Mouse (Mus musculus) kidney, embryonic 15.5 days (tissue): ENCODE data around the gene Gzmg. TPM values are rescaled to one million over a fixed set of nuclear protein-coding genes. Genes with fewer than 3 reads are reported as not detected.
"Not testable (repeated sequence)": the region's sequence is repeated elsewhere in the genome, so short reads cannot be mapped to it uniquely, and the experiment has no call there.

Experiments used
- ATAC-seq: fragments of 200-750 bp; cut with Nextera tagmentation; replicated peaks from 2 replicates; pipeline ENCODE4 v1.8.0; 2017; ENCODE audit warnings: moderate TSS enrichment; ENCODE audit not compliant: low FRiP score
- H3K27ac ChIP-seq: fragments of 300-500 bp; sonication (generic); 2 replicates; pipeline ENCODE4 v1.5.1; 2015; ENCODE audit warnings: mild to moderate bottlenecking, inconsistent platforms
- H3K27me3 ChIP-seq: fragments of 300-500 bp; sonication (generic); 2 replicates; pipeline ENCODE4 v1.6.1; 2015; ENCODE audit warnings: inconsistent platforms
- H3K36me3 ChIP-seq: fragments of 300-500 bp; sonication (generic); 2 replicates; pipeline ENCODE4 v1.6.1; 2015; ENCODE audit warnings: inconsistent platforms
- H3K4me1 ChIP-seq: fragments of 300-500 bp; sonication (generic); 2 replicates; pipeline ENCODE4 v1.6.1; 2015; ENCODE audit warnings: inconsistent platforms
- H3K4me2 ChIP-seq: fragments of 300-500 bp; sonication (generic); 2 replicates; pipeline ENCODE4 v1.6.1; 2015; ENCODE audit warnings: moderate library complexity, mild to moderate bottlenecking, inconsistent platforms
- H3K4me3 ChIP-seq: fragments of 300-500 bp; sonication (generic); replicated peaks from 2 replicates; pipeline ENCODE4 v1.5.1; 2015; ENCODE audit warnings: mild to moderate bottlenecking, inconsistent platforms
- H3K9ac ChIP-seq: fragments of 300-500 bp; sonication (generic); 2 replicates; pipeline ENCODE4 v1.6.1; 2015; ENCODE audit warnings: mild to moderate bottlenecking, inconsistent platforms
- H3K9me3 ChIP-seq: fragments of 300-500 bp; sonication (generic); replicated peaks from 2 replicates; pipeline ENCODE4 v1.6.1; 2016; ENCODE audit warnings: inconsistent platforms
- WGBS: fragments of 180-500 bp; shearing (Covaris S2); methylation state at CpG from one replicate; pipeline ENCODE4 v1.1.7; 2015; ENCODE audit warnings: mixed read lengths; 5-methylcytosine and 5-hydroxymethylcytosine counted together
- polyA plus RNA-seq: library from polyadenylated mRNA; unstranded; fragments of >200 nt; fragmentation: Nextera tagmentation; extraction: Ambion mirVana; gene quantifications from 2 replicates; pipeline ENCODE4 v1.2.1, GENCODE M21; 2015

The Gzmg gene
- polyA plus RNA-seq: not detected in 2 replicates

DNA sequence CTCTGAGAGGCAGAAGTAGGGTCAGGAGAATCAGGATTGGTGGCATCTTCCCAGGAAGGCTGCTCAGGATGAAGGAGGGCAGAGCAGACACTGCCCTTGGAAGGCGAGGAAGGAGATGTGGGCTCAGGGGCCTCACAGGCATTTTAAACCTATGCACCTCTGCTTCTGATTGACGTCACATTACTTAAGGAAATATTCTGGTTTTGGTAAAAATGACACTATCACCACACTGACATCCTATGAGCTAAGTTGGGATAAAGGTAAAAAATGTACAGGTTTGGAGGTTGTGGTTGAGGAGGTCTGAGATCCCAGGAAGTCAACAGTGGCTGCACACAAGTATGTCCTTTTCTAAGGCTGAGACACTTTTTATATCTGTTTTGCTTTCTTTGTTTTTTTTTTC lies at the start of gene Gzmg:
Gene Gzmg, minus strand, starts transcription at position 101 of the 400 bp plus-strand sequence.
- not testable (repeated sequence) for H3K4me2 ChIP-seq, H3K27ac ChIP-seq, H3K4me1 ChIP-seq, H3K27me3 ChIP-seq, H3K9me3 ChIP-seq, H3K9ac ChIP-seq, H3K4me3 ChIP-seq, ATAC-seq, H3K36me3 ChIP-seq
- WGBS: 79% methylated on average over 2 of the region's 2 CpGs

- Histone ChIP-seq H3K9me3 (no peaks in the 10 kb centered on the region), H3K9ac (no peak overlapping the region), H3K4me3 (no peak overlapping the region), H3K27ac (no peak overlapping the region), H3K4me2 (no peak overlapping the region), H3K27me3 (no peaks in the 10 kb centered on the region), H3K36me3 (no peaks in the 10 kb centered on the region), H3K4me1 (no peaks in the 10 kb centered on the region)
- no peak for ATAC-seq
- 81% methylated on average over 1 of the region's 1 CpGs for WGBS
Measured at GRCm38 (mm10) chr14:56205613-56206012, 46.2 kb upstream of the Gzmg start.

DNA sequence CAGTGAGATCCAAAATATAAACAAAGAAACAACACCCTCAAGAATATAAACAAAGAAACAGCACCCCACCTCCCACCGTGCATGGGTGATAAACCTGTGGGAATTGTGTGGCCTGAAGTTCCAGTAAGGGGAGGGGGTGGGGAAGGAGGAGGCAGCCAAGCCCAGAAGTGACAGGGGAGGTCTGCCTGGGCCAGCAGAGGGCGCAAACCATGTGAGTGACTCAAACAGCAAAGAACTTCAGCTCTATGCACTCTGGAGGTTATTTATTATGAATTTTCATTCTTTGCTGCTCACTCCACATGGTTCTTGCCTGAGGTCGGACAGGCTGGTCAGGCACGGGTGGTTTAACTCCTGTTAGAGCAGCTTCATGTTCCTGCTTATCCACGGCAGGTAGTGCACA lies 45.6 kb upstream of the Gzmg start:
- not testable (repeated sequence) for H3K27ac ChIP-seq, ATAC-seq, H3K27me3 ChIP-seq, H3K9me3 ChIP-seq, H3K4me3 ChIP-seq, H3K4me1 ChIP-seq, H3K36me3 ChIP-seq, H3K4me2 ChIP-seq, H3K9ac ChIP-seq
- WGBS: 36% methylated on average over 5 of the region's 5 CpGs

DNA sequence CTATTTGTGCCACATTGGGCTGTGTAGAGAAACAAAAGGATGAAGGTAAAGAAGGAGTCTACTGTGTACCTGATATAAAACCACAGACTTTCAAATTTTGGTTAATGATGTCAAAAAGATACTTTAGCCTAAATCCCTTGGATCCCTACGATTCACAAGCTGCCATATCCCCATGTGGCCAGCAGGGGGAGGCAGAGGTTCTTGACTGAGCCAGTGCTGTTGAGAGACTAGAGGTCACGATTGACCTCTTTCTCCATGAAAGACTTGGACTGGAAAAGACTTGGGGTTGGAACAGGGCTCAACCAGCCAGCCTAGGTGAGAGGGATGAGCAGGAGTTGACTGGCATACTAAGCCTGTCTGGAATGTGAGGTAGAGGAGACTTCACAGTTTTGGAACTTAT lies 44.6 kb upstream of the Gzmg start:
- Histone ChIP-seq H3K27me3 (no peaks in the 10 kb centered on the region), H3K27ac (no peak overlapping the region), H3K4me3 (no peak overlapping the region), H3K4me1 (no peaks in the 10 kb centered on the region), H3K36me3 (no peaks in the 10 kb centered on the region), H3K9ac (no peak overlapping the region), H3K9me3 (no peaks in the 10 kb centered on the region), H3K4me2 (no peak overlapping the region)
- ATAC-seq: no peak
- WGBS: 14% methylated on average over 2 of the region's 2 CpGs

DNA sequence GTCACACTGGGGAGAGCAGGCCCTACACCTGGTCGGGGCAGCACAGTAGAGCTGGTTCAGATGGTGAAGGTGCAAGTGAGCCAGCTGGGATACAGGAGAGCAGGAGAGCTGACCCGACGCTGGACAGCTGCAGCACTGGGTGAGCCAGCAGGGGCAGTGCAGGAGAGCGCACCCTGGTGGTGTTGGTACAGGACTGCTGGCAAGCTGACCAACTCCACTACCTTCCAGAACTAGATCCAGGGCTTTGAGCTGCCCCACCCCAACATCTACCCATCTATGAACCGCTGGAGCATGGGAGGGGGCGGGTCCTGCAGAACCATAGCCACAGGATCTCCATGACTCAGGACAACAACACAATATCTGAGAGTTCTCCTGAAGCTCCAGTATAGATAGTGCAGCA lies 27.6 kb upstream of the Gzmg start:
- Histone ChIP-seq H3K9ac (no peak overlapping the region), H3K4me1 (no peaks in the 10 kb centered on the region), H3K4me3 (no peak overlapping the region), H3K27ac (no peak overlapping the region), H3K4me2 (no peak overlapping the region), H3K9me3 (no peaks in the 10 kb centered on the region), H3K36me3 (no peaks in the 10 kb centered on the region), H3K27me3 (no peaks in the 10 kb centered on the region)
- ATAC-seq: no peak
- WGBS: 61% methylated on average over 6 of the region's 6 CpGs

DNA sequence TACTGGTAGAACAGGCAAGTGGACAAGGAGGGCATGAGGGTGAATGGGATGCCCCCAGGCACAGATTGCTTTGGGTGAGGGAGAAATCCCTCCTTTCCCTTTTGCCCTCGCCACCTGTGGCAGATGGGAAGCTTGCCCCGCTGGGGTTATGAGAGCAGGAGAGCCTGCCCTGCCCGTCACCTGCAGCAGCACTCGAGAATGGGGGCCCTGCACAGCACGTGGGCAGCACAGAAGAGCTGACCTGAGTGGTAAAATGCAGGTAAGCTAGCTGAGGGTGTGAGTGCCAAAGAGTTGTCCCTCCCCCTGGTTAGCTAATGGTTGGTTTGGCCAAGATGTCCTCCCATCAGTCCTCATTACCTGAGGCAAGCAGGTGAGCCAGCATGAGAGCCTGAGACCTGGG lies 27.1 kb upstream of the Gzmg start:
- Histone ChIP-seq H3K4me3 (no peak overlapping the region), H3K27ac (no peak overlapping the region), H3K36me3 (no peaks in the 10 kb centered on the region), H3K27me3 (no peaks in the 10 kb centered on the region), H3K9ac (no peak overlapping the region), H3K9me3 (no peaks in the 10 kb centered on the region), H3K4me2 (no peak overlapping the region), H3K4me1 (no peaks in the 10 kb centered on the region)
- no peak for ATAC-seq
- WGBS: 75% methylated on average over 5 of the region's 5 CpGs

DNA sequence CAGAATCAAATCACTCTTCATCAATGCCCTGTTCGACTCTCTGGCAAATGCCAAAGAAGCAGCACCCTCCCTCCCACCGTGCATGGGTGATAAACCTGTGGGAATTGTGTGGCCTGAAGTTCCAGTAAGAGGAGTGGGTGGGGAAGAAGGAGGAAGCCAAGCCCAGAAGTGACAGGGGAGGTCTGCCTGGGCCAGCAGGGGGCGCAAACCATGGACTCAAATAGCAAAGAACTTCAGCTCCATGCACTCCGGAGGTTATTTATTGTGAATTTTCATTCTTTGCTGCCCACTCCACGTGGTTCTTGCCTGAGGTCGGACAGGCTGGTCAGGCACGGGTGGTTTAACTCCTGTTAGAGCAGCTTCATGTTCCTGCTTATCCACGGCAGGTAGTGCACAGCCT lies 18.3 kb upstream of the Gzmg start:
- H3K4me2 ChIP-seq, H3K36me3 ChIP-seq, H3K27ac ChIP-seq, ATAC-seq, H3K4me1 ChIP-seq, H3K9ac ChIP-seq, H3K9me3 ChIP-seq, H3K4me3 ChIP-seq, H3K27me3 ChIP-seq: not testable (repeated sequence)
- 15% methylated on average over 8 of the region's 8 CpGs for WGBS

DNA sequence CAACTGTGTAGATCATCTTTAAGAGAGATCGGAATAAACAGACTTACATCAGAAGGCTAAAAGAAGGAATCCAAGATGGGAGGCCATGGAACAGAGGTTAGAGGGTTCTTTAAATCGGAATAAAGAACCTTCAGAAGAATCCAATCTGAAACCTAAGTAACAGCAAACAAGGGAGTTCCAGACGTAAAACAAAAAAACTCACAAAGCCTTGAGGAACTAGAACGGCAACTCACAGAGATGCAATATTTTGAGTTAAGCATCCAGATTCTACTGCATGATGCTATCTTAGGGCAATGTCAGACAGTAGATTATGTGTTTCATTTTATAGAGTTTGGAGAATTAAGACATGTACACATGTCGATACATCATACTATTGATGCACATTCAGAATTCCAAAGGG lies 15.1 kb upstream of the Gzmg start, which contains the start of gene Gzmn:
Gene Gzmn, minus strand, starts transcription at position 101 of the 400 bp plus-strand sequence.
- H3K36me3 ChIP-seq: no peaks in the 10 kb centered on the region
- ATAC-seq: no peak
- H3K4me2 ChIP-seq: no peak within 1 kb of the TSS
- no peaks in the 10 kb centered on the region for H3K9me3 ChIP-seq
- WGBS: 89% methylated on average over 5 of the region's 5 CpGs
- H3K27me3 ChIP-seq: no peaks in the 10 kb centered on the region
- H3K4me3 ChIP-seq: no peak within 1 kb of the TSS
- no peak within 1 kb of the TSS for H3K9ac ChIP-seq
- no peak within 1 kb of the TSS for H3K27ac ChIP-seq
- H3K4me1 ChIP-seq: no peaks in the 10 kb centered on the region

GRCm38 (mm10) chr14:56173396-56173795 lies 14.0 kb upstream of the Gzmg start:
- Histone ChIP-seq H3K4me2 (no peak overlapping the region), H3K27ac (no peak overlapping the region), H3K4me1 (0 out of 2 replicates have a peak, but pooled peaks cover 1% of the 10 kb centered on the region), H3K27me3 (no peaks in the 10 kb centered on the region), H3K9me3 (no peaks in the 10 kb centered on the region), H3K4me3 (no peak overlapping the region), H3K36me3 (no peaks in the 10 kb centered on the region), H3K9ac (no peak overlapping the region)
- 95% methylated on average over 6 of the region's 6 CpGs for WGBS
- no peak for ATAC-seq

DNA sequence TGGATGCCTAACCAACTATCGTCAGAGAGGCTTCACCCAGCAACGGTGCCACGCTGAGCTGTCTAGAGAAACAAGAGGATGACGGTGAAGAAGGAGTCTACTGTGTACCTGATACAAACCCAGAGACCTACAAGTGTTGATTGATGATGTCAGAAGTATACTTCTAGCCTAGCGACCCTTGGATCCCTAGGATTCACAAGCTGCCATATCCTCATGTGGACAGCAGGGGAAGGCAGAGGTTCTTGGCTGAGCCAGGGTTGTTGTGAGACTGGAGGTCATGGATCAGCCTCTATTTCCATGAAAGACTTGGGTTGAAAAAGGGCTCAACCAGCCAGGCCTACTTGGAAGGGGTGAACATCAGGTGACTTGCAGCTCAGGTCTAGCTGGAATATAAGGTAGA lies 13.4 kb upstream of the Gzmg start:
- no peaks in the 10 kb centered on the region for H3K27me3 ChIP-seq

DNA sequence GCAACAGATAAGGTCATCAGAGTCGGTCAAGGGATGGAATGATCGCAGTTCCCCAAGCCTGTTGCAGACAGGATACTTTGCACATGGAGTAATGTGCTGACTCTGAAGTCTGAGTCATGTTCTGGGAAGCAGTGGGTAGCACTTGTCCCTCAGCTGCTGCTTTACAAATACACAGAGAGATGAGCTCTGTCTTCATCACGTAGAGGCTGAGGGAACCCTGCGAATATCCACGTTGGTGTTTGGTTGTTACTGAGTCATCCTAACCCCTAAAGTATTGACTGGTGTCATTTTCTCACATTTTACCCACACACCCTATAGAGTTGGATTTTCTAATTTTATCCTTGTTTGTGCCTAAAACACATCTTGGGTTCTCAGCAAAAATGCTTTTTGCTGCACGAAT lies 8.6 kb upstream of the Gzmg start:
- H3K27ac ChIP-seq: no peak overlapping the region
- 74% methylated on average over 6 of the region's 6 CpGs for WGBS
- H3K4me1 ChIP-seq: 0 out of 2 replicates have a peak, but pooled peaks cover 3% of the 10 kb centered on the region
- no peak for ATAC-seq
- no peak overlapping the region for H3K4me2 ChIP-seq
- no peaks in the 10 kb centered on the region for H3K27me3 ChIP-seq
- H3K4me3 ChIP-seq: no peak overlapping the region
- no peaks in the 10 kb centered on the region for H3K36me3 ChIP-seq
- no peaks in the 10 kb centered on the region for H3K9me3 ChIP-seq
- H3K9ac ChIP-seq: no peak overlapping the region

More for the DNA sequence above, 13.4 kb upstream of the Gzmg start:
- Histone ChIP-seq H3K4me1 (0 out of 2 replicates have a peak, but pooled peaks cover 3% of the 10 kb centered on the region), H3K27ac (no peak overlapping the region), H3K4me3 (no peak overlapping the region), H3K9ac (no peak overlapping the region), H3K9me3 (no peaks in the 10 kb centered on the region), H3K4me2 (no peak overlapping the region), H3K36me3 (no peaks in the 10 kb centered on the region)
- ATAC-seq: no peak
- 93% methylated on average over 5 of the region's 5 CpGs for WGBS

- no peak overlapping the region for H3K4me2 ChIP-seq
- H3K27ac ChIP-seq: no peak overlapping the region
- H3K9me3 ChIP-seq: no peaks in the 10 kb centered on the region
- no peak overlapping the region for H3K9ac ChIP-seq
- H3K36me3 ChIP-seq: no peaks in the 10 kb centered on the region
- no peak for ATAC-seq
- WGBS: 89% methylated on average over 2 of the region's 2 CpGs
- H3K27me3 ChIP-seq: no peaks in the 10 kb centered on the region
- H3K4me3 ChIP-seq: no peak overlapping the region
- H3K4me1 ChIP-seq: no peaks in the 10 kb centered on the region
Measured at GRCm38 (mm10) chr14:56162109-56162508, 2.7 kb upstream of the Gzmg start.

DNA sequence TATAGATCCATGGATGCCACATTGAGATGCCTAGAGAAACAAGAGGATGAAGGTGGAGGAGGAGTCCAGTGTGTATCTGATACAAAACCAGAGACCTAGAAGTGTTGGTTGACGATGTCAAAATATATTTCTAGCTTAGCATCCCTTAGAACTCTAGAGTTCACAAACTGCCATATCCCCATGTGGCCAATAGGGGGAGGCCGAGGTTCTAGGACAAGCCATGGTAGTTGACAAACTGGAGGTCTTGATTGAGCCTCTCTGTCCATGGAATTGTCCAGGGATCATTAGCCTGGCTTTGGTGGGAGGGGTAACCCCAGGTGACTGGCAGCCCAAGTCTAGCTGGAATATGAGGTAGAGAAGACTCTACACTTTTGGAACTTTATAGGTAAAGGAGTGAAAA lies 4.0 kb downstream of the Gzmg start:
- Histone ChIP-seq H3K9ac (no peak overlapping the region), H3K9me3 (no peaks in the 10 kb centered on the region), H3K4me1 (no peaks in the 10 kb centered on the region), H3K4me3 (no peak overlapping the region), H3K27ac (no peak overlapping the region), H3K36me3 (no peaks in the 10 kb centered on the region), H3K27me3 (no peaks in the 10 kb centered on the region), H3K4me2 (no peak overlapping the region)
- ATAC-seq: no peak
- WGBS: 73% methylated on average over 2 of the region's 2 CpGs
